Mouse (Mus musculus): ENCODE measurements around the gene Aff1.

The Aff1 gene

GRCm38 (mm10) chr5:103772252-103772651 lies 80.1 kb downstream of the Aff1 start:
- DNase-seq (ENCODE audit: low spot score), result no peak

- no peak for DNase-seq (ENCODE audit: low spot score)
Observed at GRCm38 (mm10) chr5:103773100-103773552, 81.0 kb downstream of the Aff1 start.

GRCm38 (mm10) chr5:103774703-103775333 lies 82.6 kb downstream of the Aff1 start:
- no peak for DNase-seq (ENCODE audit: low spot score)

- DNase-seq (ENCODE audit: low spot score), result no peak
Observed at GRCm38 (mm10) chr5:103775429-103775828, 83.3 kb downstream of the Aff1 start.

- DNase-seq (ENCODE audit: low spot score), result no peak
Observed at GRCm38 (mm10) chr5:103776842-103777241, 84.7 kb downstream of the Aff1 start.

GRCm38 (mm10) chr5:103777446-103777845 lies 85.3 kb downstream of the Aff1 start:
- no peak for DNase-seq (ENCODE audit: low spot score)

GRCm38 (mm10) chr5:103778314-103779117 lies 86.3 kb downstream of the Aff1 start:
- no peak for DNase-seq (ENCODE audit: low spot score)

- no peak for DNase-seq (ENCODE audit: low spot score)
Observed at GRCm38 (mm10) chr5:103779836-103780235, 87.7 kb downstream of the Aff1 start.

GRCm38 (mm10) chr5:103780266-103780665 lies 88.1 kb downstream of the Aff1 start:
- no peak for DNase-seq (ENCODE audit: low spot score)

- DNase-seq (ENCODE audit: low spot score), result no peak
Observed at GRCm38 (mm10) chr5:103780836-103781235, 88.7 kb downstream of the Aff1 start.

- no peak for DNase-seq (ENCODE audit: low spot score)
Observed at GRCm38 (mm10) chr5:103783086-103783668, 91.0 kb downstream of the Aff1 start.

- no peak for DNase-seq (ENCODE audit: low spot score)
Observed at GRCm38 (mm10) chr5:103786096-103786495, 93.9 kb downstream of the Aff1 start.

GRCm38 (mm10) chr5:103788476-103788875 lies 96.3 kb downstream of the Aff1 start:
- no peak for DNase-seq (ENCODE audit: low spot score)

- no peak for DNase-seq (ENCODE audit: low spot score)
Observed at GRCm38 (mm10) chr5:103788976-103789375, 96.8 kb downstream of the Aff1 start.

GRCm38 (mm10) chr5:103789619-103790116 lies 97.5 kb downstream of the Aff1 start:
- peak; percentile 64 for DNase-seq (ENCODE audit: low spot score)

GRCm38 (mm10) chr5:103791741-103792140 lies 99.6 kb downstream of the Aff1 start:
- DNase-seq (ENCODE audit: low spot score), result no peak

GRCm38 (mm10) chr5:103795121-103795520 lies 102.9 kb downstream of the Aff1 start:
- no peak for DNase-seq (ENCODE audit: low spot score)

- DNase-seq (ENCODE audit: low spot score), result no peak
Observed at GRCm38 (mm10) chr5:103796035-103796434, 103.9 kb downstream of the Aff1 start.

GRCm38 (mm10) chr5:103797774-103798173 lies 105.6 kb downstream of the Aff1 start:
- no peak for DNase-seq (ENCODE audit: low spot score)

- no peak for DNase-seq (ENCODE audit: low spot score)
Observed at GRCm38 (mm10) chr5:103799438-103799837, 107.3 kb downstream of the Aff1 start.

- DNase-seq (ENCODE audit: low spot score), result no peak
Observed at GRCm38 (mm10) chr5:103800009-103800408, 107.8 kb downstream of the Aff1 start.

- DNase-seq (ENCODE audit: low spot score), result no peak
Observed at GRCm38 (mm10) chr5:103803386-103803785, 111.2 kb downstream of the Aff1 start.

Measured in left cerebral cortex, adult 11 months (tissue).